Mouse (Mus musculus) left cerebral cortex, adult 9 months (tissue): ENCODE results near the gene Vsig2.

ENCODE experiments used
- DNase-seq, 2 experiments: peaks; one replicate each; pipeline ENCODE4 v3.0.0; 2022; ENCODE audit warnings: low spot score in 2 of 2

Gene Vsig2

DNA sequence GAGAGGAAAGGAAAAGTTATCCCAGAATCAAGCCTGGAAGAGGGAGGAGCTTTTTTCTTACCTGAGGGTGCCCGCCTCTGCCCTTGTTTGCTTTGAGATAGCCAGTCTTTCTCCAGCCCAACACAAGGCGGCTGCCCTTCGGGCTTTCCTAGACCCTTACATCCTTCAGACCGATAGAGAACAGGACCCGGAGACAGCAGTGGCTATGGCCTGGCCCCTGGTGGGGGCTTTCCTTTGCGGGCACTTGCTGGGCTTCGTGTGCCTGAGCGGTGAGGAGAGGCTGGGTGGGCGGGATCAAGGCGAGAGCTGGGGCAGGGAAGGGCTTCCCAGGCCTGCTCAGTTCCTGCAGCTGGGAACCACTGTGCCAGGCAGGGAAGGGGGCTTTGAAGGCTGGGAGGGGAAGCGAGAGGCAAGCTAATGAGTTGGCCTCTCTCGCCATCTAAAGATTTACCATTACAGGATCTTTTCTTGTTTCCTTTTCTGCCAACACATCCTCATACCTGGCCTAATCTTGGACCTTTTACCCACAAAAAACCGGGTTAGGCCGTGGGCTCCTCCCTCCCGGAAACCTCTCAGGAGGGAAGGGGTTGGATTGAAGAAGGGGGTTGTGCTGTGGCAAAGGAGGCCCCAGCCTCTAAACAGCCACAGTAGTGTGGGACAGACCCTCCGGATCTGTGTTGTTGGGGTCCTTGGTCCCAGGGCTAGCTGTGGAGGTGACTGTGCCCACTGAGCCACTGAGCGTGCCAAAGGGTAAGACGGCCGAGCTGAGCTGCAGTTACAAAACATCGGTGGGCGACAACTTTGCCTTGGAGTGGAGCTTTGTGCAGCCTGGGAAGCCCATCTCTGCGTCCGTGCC lies at the start of gene Vsig2:
Gene Vsig2 (plus strand): TSS at position 86 of the 856 bp plus-strand sequence.
- DNase-seq: no peak

DNA sequence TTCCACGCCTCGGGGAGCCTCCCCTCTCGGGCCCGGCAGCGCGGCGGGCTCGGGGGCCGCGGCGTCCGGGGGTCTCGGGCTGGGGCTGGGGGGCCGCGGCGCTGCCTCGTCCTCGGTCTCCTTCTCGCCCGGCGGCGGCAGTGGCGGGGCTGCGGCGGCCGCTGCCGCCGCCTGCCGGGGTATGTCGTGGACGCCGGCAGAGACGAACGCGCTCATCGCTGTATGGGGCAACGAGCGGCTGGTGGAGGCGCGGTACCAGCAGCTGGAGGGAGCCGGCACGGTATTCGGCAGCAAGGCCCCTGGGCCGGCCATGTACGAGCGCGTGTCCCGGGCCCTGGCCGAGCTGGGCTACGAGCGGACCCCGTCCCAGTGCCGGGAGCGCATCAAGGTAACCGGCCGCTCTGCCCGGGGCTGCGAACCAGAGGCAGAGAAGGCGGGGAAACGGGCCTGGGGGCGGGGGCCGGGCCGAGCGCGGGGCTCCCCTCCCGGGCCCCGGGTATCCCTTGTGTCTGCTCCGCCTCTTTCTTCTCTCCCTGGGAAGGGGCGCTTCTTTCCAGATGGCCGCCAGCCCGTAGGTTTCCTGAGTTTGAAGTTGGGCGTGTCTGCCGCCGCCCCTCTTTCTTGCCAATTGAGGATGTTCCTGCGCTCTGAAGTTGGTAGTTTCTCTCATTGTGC lies 49.5 kb upstream of the Vsig2 start:
- DNase-seq: peak in 1 of 2 experiments; percentile 21

DNA sequence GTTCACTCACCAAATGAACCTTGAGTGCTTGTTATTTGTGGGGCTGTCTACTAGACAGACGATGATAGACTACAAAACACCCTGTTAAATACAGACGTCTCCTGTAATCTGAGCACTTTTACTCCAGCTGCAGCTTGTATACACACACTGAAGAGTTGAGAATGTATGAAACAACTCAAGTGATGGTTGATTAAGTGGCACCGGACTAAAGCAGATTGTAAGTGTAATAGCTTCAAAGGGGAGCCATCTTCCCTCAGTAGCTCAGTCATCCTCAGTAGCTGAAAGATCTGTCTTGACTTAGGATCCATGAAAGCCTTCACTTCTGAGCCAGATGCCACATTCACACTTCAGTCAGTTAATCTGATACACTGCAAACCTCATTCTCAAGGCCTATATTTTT lies 43.3 kb upstream of the Vsig2 start:
- DNase-seq: no peak

DNA sequence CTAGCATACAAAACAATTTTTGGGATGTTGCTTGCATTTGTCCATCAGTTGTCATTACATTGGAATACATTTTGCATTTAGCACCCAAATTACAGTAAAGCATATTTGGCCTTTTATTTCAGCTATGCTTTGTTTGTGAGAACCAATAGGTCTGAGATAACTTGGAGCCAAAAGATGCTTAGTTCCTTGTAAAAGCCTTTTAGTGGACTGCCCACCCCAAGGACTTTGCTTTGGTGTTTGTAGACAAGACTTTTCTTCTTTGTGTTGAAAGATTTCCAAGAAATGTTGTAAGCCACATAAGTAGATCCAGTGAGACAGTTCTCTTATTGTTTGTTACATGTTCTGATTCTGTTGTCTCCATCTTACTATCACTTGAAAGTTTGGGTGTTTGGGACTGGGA lies 42.7 kb upstream of the Vsig2 start:
- DNase-seq: no peak

DNA sequence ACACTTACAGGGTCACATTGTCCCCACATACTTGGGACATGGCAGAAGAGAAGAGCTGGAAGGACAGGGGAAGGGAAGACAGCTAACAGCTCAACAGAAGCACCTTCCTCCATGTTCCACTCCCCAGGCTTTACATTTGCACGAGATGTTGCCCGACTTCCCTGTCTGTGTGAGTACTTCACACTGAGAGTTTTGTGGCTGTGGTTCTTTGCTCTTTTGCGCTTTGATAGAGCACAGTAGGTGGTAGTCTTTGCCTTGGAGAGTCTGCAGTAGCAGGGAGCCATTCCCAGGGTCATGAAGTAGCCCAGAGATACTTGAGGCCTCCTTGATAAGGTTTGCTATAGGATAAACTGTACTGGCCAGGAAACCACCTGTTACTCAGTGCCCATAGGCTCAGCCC lies 38.9 kb upstream of the Vsig2 start:
- no peak for DNase-seq

DNA sequence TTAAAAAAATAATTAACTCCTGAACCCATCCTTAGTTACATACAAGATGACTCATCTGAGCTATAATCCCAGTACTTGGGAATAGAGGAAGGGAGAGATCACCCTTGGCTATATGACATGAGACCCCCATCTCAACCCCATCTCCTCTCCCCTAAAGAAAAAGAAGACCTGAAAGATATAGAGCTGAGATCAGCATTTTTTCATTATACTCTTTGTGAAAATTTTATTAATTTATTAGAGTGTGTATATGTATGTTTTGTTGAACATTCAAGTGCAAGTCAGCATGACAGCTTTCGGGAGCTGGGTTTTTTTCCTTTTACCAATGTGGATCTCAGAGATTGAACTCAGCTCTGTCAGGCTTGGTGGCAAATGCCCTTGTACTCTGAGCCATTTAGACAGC lies 37.9 kb upstream of the Vsig2 start:
- no peak for DNase-seq

DNA sequence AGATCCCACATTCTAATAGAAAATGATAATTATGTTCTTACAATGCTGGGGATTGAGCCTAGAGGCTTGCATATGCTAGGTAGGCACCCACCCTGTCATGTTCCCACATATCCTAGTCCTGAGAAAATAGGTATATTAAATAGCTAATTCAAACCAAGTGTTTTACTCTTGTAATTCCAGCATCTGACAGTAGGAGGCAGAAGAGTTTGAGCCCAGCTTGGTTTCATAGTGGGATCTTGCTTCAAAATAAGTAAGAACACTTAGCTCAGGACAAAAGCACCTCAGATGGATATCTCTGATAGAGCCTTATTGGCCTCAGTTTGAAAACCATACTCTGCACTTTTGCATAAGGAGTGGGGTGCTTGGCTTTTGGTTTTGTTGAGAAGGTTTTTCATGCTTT lies 34.7 kb upstream of the Vsig2 start:
- DNase-seq: no peak

DNA sequence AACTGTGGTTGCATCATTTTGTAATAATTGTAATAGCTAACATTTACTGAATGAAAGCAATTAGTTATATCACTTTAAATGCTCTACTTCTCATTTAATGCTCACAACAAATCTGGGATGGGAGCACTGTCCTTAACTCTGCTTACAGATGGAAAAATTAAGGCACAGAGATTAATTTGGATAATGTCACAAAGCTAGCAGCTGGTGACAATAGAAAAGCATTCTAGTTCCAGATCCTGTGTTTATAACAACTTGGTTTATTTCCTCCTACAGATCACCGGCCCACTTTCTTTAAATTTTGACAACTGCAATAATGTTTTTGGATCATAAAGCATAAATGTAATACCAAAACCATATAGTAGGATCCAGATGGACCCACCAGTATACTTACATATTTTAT lies 33.0 kb upstream of the Vsig2 start:
- DNase-seq: no peak

DNA sequence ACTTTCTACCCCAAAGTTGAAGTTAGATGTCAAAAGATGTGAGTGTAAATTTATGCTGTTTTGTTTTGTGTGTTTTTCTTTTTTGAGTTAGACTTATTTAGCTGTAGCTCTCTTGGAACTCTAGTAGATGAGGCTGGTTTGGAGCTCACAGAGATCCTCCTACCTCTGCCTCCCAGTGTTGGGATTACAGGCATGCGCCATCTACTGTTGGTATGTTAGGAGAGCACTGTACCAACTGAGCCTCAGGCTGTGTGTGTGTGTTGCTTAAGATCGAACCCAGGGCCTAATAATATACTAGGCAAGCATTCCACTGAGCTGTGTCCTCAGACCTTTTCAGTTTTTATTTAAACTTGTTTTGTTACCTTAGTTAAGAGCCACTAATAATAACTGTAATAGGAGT lies 27.0 kb upstream of the Vsig2 start:
- no peak for DNase-seq

DNA sequence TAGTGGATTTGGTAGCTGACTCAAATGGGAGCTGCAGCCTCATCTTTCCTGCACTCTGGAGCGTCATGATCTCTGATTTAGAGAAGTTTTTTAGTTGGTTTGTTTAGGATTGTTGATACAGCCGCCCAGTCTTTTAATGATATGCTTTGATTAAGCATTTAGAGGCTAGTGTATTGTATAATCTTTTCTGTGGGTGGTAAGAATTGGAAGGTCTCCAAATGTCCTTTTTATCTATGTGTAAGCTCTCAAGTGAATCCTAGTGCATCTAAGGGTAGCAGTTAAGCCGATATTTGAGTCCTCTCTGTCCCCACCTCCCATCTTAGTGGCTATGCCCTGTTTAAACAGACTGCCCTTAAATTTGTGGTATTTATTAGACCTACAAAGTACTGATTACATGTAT lies 24.6 kb upstream of the Vsig2 start:
- no peak for DNase-seq

DNA sequence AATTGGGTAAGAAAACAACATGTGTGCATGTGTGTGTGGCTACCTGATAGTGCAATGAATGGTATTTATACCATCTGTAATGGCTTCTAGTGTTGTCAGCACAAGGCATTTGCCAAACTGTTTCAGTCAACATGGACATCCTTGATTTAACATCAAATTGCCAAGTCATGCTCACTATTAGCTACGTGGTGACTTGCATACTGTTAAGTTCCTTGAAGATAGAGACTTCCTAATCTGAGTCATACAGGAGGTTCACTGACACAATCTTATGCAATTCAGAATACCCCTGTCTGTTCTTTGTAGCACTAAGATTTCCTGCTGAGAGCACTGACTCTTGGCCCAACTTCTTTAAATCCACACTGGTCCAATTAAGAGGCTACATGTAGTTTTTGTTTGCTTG lies 21.6 kb upstream of the Vsig2 start:
- no peak for DNase-seq

DNA sequence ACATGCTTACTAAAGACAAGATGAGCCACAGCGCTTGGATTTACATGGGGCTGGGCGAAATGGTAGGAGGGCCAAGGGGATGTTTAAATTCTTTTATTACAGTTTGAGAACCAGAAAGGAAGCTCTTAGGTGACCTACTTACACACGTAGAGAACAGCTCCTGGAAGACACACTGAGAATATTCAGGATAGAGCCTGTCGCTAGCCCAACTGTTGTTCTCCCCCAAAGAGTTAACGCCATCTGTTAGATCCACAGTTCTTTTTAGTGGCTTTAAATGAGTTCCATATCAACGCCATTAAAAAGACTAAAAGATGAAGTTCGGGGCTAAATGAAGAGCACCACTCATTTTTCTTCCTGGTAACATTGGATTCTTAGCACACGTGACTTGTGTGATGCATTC lies 20.1 kb upstream of the Vsig2 start:
- DNase-seq: no peak

DNA sequence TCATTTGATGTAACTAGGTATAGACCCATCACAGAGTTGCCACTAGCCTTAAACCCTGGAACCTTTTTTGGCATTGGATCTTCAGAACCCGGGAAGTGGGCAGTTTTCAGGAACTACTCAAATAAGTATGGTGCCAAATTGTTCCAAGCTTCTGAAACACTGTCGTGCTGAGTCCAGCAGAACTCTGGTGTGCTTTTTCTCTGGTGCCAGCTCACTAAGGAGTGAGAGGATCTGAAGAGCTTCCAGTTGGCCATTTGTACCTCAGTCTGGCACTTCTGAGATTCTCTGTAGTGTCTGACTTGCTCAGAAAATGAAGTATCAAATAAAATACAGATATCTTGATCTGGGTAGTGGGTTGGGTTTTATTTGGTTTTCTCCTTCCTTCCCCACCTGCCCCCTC lies 19.1 kb upstream of the Vsig2 start:
- no peak for DNase-seq

DNA sequence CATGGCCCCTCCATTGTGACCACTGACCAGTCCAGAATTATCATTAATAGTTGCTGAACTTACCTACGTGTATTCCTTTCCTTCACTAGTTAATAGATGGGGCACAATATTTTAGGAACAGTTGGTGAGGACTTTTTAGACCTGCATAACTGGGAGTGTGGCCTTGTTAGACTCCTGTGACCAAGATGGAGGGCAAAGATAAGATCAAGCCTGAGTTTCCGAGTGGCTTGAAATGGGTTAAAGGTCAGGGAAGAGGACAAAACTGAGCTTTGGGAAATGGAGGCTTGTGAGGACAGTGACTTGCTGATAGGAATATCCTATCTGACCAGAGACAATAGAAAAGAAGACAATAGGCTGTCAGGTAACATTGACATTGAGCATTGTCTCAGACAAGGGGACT lies 13.6 kb upstream of the Vsig2 start:
- no peak for DNase-seq

DNA sequence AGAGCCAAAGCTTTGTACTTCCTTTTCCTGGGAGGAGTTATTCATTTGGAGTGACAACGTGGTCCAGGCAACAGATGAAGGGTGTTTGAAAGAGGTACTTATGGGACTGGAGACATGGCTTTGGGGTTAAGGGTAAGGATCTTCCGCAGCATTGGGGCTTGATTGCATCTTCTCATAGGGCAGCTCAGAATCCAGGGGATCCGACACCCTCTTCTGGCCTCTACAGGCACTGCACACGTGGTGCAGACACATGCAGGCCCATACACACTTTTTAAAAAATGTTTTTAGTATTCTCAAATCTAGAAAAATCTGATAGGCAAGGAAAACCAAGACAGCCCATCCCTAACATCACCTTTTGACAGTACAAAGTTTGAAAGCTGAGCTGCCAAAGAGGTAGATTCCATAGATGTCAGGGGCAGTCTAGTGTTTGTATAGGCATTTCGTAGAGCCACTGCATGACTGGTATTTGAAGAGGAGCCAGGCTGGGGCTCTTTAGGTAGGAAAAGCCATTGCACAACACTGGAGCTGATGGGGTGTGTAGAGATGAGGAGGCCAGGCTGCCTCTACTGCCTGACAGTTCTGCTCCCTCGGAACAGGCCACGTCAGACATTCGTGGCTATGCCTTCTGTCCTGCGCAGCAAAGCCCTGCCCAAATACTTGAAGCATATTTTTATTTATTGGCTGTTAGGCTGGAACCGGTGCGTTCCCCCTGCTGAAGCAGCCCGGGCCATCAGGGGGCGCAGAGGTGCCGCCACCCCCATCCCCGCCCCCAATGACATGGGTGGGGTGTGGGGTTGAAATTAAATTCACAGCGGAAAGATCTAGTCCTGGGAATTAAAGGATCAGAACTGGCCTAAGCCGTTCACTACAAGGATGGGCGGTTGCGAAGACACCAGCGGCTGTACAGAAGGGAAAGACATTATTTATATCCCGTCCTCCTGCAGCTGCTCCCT lies 12.3 kb upstream of the Vsig2 start:
- DNase-seq: no peak

DNA sequence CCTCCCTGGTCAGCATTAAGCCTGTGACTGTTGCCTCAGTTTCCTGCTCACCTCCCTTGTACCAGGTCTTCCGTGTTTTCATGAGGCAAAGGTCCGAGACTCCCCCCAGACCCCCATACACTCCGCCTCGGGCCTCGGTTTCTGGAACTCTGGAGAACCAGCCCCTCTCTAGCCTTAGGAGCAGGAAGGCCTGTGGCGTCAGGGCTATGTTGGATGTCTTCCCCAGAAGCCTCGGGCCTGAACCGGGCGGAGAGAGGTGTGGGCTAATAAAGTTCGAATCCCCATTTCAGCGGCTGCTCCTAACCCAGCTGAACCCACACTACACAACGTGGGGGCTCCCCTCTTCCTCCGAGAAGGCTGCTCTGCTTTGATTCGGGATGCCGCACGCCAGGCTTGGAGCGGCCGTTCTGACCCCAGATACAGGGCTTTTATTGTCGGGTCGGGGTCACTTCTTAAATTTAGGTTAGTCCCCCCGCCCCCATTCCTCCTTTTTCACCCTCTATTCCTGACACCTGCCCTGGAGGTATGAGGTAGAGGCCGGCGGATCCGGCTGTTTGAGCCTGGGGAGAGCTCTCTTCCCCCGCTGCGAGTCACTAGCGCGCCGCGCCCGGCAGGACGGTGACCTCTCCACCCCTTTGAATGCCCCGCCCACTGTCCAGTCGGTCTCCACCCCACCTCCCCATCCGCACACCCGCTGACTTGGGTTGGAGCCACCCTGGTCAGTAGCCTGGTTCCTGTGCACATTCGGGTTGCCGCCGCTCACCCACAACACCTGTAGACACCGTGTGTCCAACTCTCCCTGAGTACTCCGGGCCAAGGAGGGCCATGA lies 11.4 kb upstream of the Vsig2 start, which contains the start of gene Esam:
Gene Esam (plus strand): TSS at position 683 of the 829 bp plus-strand sequence.
- no peak for DNase-seq

DNA sequence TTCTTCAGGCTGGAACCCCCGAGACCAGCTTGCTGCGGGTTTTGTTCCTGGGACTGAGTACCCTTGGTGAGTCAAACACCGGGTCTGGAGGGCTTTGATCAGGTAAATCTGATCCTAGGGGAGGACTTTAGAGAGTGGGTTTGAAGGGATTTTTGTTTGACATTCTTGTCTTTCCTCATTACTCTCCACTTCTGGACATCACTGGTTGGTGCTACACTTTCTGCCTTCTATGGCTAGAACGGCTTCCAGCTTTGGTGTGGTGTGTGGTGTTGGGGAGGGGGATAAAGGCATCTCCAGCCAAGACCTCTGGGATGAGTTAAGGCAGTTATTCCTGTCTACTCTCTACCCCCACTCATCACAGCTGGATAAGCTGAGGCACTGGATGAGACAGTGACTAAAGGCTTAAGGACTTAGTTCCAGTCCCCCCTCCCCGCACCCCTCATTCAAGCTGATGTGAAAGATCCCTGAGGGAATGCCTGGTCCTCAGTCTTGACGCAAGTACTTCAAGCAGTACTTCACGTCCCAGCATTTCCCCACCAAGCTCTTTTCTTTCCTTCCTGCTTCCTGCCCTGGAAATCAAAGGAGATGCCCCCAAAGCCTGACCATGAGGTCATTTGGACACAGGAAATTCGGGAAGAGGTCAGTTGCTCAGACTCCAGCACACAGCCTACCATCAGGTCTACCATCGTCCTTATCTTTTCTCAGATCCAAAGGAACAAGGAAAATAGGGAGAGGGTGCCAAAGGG lies 10.7 kb upstream of the Vsig2 start:
- DNase-seq: no peak

DNA sequence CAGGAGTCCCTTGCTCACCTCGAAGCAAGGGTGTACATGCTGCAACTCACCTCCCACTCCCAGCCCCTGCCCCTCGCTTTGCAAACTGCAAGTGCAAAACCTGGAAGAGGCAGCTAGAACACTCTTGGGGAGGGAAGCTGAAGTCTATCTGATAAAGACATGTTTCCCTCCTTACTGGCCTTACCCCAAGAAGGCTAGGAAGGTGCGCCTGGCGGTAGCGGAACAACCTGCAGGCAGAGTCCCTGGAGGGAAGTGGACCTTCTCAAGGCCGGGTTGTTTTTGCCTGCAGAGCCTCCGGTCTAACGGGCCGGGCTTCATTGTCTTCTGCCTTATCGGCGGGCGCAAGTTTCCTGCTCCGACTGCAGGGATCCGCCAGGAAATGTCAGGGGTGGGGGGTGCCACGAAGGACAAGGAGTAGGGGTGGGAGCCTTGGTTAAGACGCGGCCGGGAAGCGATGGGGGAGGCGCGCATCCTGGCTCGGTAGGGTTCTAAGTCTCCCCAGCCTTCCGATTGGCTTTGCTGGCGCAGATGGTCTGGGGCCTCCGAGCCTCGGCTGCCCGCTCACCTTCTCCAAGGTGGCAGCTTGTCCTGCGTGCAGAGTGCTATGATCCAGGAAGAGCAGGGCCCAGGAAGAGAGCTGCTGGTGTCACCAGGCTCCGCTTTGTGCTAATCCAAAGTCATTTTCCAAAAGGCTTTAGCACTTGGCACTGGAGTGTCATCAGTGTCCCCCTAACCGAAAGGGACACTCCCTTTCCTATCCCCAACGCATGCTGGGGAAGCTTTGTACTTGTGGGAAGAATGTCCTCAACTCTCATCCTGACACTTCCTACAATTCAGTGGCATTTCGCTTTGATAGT lies 8.8 kb upstream of the Vsig2 start:
- no peak for DNase-seq

DNA sequence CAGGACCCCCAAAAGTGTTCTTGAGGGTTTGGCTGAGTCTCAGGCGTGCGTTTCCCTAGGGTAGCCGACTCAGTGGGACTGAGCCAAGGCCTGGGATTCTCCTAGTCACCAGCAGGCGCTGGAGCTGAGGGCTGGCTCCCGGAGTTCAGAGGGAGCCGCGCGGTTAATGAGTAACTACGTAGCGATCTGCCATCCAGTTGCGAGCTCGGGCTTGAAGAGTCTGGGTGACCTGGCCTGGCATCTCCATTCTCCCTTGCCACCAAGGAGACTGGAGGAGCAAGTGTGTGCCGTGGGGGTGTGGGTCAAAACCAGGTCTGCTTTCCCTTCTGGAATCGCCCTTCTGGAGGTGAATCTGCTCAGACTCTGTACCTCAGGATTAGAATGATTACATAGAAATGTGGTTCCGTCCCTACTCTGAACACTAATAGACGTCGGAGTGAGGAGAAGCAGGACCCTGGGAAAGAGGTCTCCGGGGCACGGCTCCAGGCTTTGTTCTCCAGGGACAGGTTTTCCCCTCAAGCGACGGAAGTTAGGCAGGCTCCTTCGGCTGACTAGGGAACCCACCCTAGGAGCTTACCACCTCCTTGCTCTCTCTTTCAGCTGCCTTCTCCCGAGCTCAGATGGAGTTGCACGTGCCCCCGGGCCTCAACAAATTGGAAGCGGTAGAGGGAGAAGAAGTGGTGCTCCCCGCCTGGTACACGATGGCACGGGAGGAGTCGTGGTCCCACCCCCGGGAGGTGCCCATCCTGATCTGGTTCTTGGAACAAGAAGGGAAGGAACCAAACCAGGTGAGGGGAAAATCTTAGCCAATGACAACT lies 8.0 kb upstream of the Vsig2 start:
- no peak for DNase-seq
